Mouse (Mus musculus) thymus, postnatal 4 days (tissue): ENCODE data around the gene Depdc5.
"Not testable (repeated sequence)": the region's sequence is repeated elsewhere in the genome, so short reads cannot be mapped to it uniquely, and the experiment has no call there.

ENCODE experiments used
- DNase-seq: peaks from one replicate; pipeline ENCODE4 v3.0.0; 2021

Gene Depdc5

GRCm38 (mm10) chr5:33033633-33034032 lies 170.1 kb downstream of the Depdc5 start:
- not testable (repeated sequence) for DNase-seq

DNA sequence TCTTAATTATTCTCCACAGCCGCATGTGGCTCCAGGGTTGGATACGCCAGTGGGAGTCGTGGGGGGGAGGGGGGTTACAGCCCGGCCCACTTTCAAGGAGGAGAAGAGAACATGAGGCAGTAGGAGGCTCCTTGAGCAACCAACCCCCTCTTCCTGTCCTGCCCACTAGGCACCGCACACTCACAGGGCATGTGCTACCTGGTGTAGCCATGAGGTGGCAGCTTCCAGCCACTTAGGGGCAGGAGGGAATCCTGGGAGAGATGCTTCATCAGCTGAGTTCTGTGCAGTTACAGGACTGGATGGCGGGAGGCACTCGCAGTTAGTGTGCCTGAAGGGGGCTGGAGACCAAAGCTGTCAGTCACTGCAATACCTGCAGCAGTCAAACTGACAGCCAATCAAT lies 170.6 kb downstream of the Depdc5 start:
- DNase-seq, result peak; percentile 67

- DNase-seq, result no peak
Measured at GRCm38 (mm10) chr5:33034916-33035315, 171.4 kb downstream of the Depdc5 start.

DNA sequence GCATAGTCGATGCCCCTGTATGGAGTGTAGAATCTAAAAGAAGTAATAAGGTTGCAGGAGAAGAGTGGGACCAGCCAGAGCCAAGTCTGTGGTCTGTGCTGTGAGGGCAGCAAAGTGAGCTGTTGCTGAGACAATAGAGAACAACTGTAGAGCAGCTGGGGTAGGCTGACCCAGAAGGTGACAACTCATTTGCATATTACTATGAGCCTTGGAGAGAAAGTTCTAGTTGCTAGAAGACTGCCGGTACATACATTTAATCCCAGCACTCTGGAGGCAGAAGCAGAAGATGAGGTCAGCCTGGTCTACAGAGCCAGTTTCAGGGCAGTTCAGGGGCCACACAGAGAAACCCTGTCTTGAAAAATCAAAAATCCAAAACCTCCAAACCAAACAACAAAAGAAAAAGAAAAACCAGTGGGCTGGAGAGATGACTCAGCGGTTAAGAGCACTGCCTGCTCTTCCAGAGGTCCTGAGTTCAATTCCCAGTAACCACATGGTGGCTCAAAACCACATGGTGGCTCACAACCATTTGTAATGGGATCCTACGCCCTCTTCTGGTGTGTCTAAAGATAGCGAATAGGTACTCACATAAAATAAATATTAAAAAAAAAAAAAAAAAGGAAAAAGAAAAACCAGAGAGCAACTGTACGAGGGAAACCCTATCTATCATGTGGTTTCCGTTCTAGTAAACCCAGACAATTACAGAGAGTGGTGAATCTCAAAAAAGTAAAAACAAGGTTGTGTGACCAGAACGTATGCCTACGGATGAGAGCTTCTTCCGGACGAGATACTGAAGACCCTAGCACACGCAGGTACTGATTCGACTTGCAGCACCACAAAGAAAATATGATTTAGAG lies 175.4 kb downstream of the Depdc5 start:
- DNase-seq, result no peak

DNA sequence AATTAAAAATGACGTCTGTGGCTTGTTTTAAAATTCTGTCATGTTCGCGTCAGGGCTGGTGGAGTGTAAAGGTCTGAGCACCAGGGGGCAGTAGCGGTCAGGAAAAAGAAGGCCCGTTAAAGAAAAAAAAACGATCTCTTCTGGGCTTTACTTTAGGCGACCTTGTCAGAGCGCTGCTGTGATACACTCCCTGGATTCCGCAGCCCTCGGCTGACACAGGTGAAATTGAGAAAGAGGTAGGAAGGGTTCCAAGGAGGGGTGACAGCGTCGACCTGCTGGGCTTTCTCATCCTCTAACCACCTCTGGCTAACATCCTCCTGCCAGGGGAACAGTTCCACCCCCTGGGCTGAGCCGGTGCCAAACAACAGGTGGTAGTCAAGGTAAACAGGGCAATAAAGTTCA lies 176.0 kb downstream of the Depdc5 start:
- DNase-seq, result peak; percentile 89

DNA sequence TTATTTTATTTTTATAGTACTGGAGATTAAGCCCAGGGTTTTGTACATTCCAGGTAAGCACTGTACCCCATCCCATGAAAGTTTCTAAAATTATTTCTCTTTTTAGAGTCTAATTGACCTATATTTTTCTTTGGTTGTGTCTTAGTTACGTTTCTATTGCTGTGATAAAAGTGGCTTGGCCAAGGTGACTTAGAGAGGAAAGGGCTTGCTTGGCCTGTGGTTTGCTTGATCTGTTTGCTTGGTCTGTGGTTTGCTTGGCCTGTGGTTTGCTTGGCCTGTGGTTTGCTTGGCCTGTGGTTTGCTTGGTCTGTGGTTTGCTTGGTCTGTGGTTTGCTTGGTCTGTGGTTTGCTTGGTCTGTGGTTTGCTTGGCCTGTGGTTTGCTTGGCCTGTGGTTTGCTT lies 177.2 kb downstream of the Depdc5 start:
- DNase-seq, result not testable (repeated sequence)

GRCm38 (mm10) chr5:33043397-33043796 lies 179.9 kb downstream of the Depdc5 start:
- DNase-seq, result no peak
